Mouse (Mus musculus): ENCODE data around the gene Gm42906. TPM values are rescaled to one million over a fixed set of nuclear protein-coding genes. Genes with fewer than 3 reads are reported as not detected.

The Gm42906 gene
- total and polyA plus RNA-seq, 3 experiments: not detected

- TF ChIP-seq CHD2 (IDR thresholded peaks at IDR 0.05; ENCODE audit: low read length) (0 out of 2 replicates have a peak, but pooled peaks have one; percentile 9), USF1 (IDR thresholded peaks at IDR 0.05; ENCODE audit: low read depth, low read length) (peak; percentile 49)
Observed at GRCm38 (mm10) chr5:151135078-151135826, 292.7 kb downstream of the Gm42906 start (continued).

- Histone ChIP-seq H3K36me3 (replicated peaks in 1 of 2; ENCODE audit: control insufficient read depth in 1 of 2, insufficient read depth in 1 of 2, low read length in 1 of 2) (no peaks in the 10 kb centered on the region), H3K9me3 (replicated peaks; ENCODE audit: low read length) (peaks cover 6% of the 10 kb centered on the region), H3K4me1 (ENCODE audit: control insufficient read depth in 1 of 2, insufficient read depth in 2 of 2) (peaks cover 21 to 42% of the 10 kb centered on the region in 2 experiments), H3K79me2 (replicated peaks; ENCODE audit: control insufficient read depth, extremely low read depth, insufficient read depth, poor library complexity, severe bottlenecking) (no peaks in the 10 kb centered on the region), H3K4me2 (ENCODE audit: insufficient read depth, low read depth, poor library complexity, severe bottlenecking) (0 out of 2 replicates have a peak overlapping the region, but pooled peaks have one; percentile 75), H3K4me3 (replicated peaks in 1 of 3; ENCODE audit: low read depth in 2 of 3, low read length in 2 of 3, poor library complexity in 1 of 3) (no peak overlapping the region), H3K27me3 (replicated peaks) (no peaks in the 10 kb centered on the region), H3K27ac (ENCODE audit: insufficient read depth, low read depth) (peak overlapping the region; percentile 42; the same call in 1 of the 2 replicates), H3K9ac (ENCODE audit: insufficient read depth, low read depth) (no peak overlapping the region; the same call in 1 of the 2 replicates)
- no peak for DNase-seq (ENCODE audit: extremely low read depth)
- in situ Hi-C loops (cut with MboI; ENCODE audit: low pct_ligation_motif_present, low pct_unique_long_range_greater_than_20kb, low sequenced_read_pairs): no loop called here
- dilution Hi-C loops (cut with MboI; ENCODE audit: extremely low pct_ligation_motif_present, extremely low pct_unique_long_range_greater_than_20kb, low sequenced_read_pairs): no loop called here
- TF ChIP-seq NELFE (IDR thresholded peaks at IDR 0.05; ENCODE audit: low read depth, low read length) (no peak), MAFK (IDR thresholded peaks at IDR 0.05; ENCODE audit: insufficient replicate concordance, low read length) (peak; percentile 63; the same call in 1 of the 2 replicates)
Observed at GRCm38 (mm10) chr5:151134202-151134601, 293.8 kb downstream of the Gm42906 start.

- no peaks in the 10 kb centered on the region for H3K79me2 ChIP-seq (replicated peaks; ENCODE audit: control insufficient read depth, extremely low read depth, insufficient read depth, poor library complexity, severe bottlenecking)
- peaks cover 6% of the 10 kb centered on the region for H3K9me3 ChIP-seq (replicated peaks; ENCODE audit: low read length)
- dilution Hi-C loops (cut with MboI; ENCODE audit: extremely low pct_ligation_motif_present, extremely low pct_unique_long_range_greater_than_20kb, low sequenced_read_pairs) (no loop called here), in situ Hi-C loops (cut with MboI; ENCODE audit: low pct_ligation_motif_present, low pct_unique_long_range_greater_than_20kb, low sequenced_read_pairs) (no loop called here)
- peak overlapping the region; percentile 0; the same call in 1 of the 2 replicates for H3K27ac ChIP-seq (ENCODE audit: insufficient read depth, low read depth)
- DNase-seq (ENCODE audit: extremely low read depth): no peak
- TF ChIP-seq TCF12 (IDR thresholded peaks at IDR 0.05; ENCODE audit: low read depth, low read length) (peak; percentile 17; the same call in 1 of the 2 replicates), IRF4 (IDR thresholded peaks at IDR 0.05; ENCODE audit: low read depth, low read length) (no peak), ELF1 (IDR thresholded peaks at IDR 0.05; ENCODE audit: low read depth, low read length) (no peak), RCOR1 (conservative IDR thresholded peaks at IDR 0.05; ENCODE audit: low read depth, low read length) (no peak)
- peaks cover 21 to 42% of the 10 kb centered on the region in 2 experiments for H3K4me1 ChIP-seq (ENCODE audit: control insufficient read depth in 1 of 2, insufficient read depth in 2 of 2)
- no peak overlapping the region for H3K9ac ChIP-seq (ENCODE audit: insufficient read depth, low read depth)
- no peak overlapping the region for H3K4me2 ChIP-seq (ENCODE audit: insufficient read depth, low read depth, poor library complexity, severe bottlenecking)
- no peaks in the 10 kb centered on the region for H3K27me3 ChIP-seq (replicated peaks)
- H3K4me3 ChIP-seq (replicated peaks in 1 of 3; ENCODE audit: low read depth in 2 of 3, low read length in 2 of 3, poor library complexity in 1 of 3): no peak overlapping the region
- H3K36me3 ChIP-seq (replicated peaks in 1 of 2; ENCODE audit: control insufficient read depth in 1 of 2, insufficient read depth in 1 of 2, low read length in 1 of 2): no peaks in the 10 kb centered on the region
Observed at GRCm38 (mm10) chr5:151133744-151134143, 294.2 kb downstream of the Gm42906 start.

- in situ Hi-C loops (cut with MboI; ENCODE audit: low pct_ligation_motif_present, low pct_unique_long_range_greater_than_20kb, low sequenced_read_pairs) (loop anchor here (5.0 kb wide), 1 partner anchor 238 kb away; no protein-coding TSS in a partner anchor), dilution Hi-C loops (cut with MboI; ENCODE audit: extremely low pct_ligation_motif_present, extremely low pct_unique_long_range_greater_than_20kb, low sequenced_read_pairs) (no loop called here)
- Histone ChIP-seq H3K27me3 (replicated peaks) (no peaks in the 10 kb centered on the region), H3K9ac (ENCODE audit: insufficient read depth, low read depth) (no peak overlapping the region), H3K4me2 (ENCODE audit: insufficient read depth, low read depth, poor library complexity, severe bottlenecking) (no peak overlapping the region), H3K9me3 (replicated peaks; ENCODE audit: low read length) (no peaks in the 10 kb centered on the region), H3K4me3 (replicated peaks in 1 of 3; ENCODE audit: low read depth in 2 of 3, low read length in 2 of 3, poor library complexity in 1 of 3) (no peak overlapping the region), H3K79me2 (replicated peaks; ENCODE audit: control insufficient read depth, extremely low read depth, insufficient read depth, poor library complexity, severe bottlenecking) (peaks cover 21% of the 10 kb centered on the region), H3K4me1 (ENCODE audit: control insufficient read depth in 1 of 2, insufficient read depth in 2 of 2) (peaks cover 15 to 27% of the 10 kb centered on the region in 2 experiments), H3K27ac (ENCODE audit: insufficient read depth, low read depth) (no peak overlapping the region), H3K36me3 (replicated peaks in 1 of 2; ENCODE audit: control insufficient read depth in 1 of 2, insufficient read depth in 1 of 2, low read length in 1 of 2) (no peaks in the 10 kb centered on the region)
- TF ChIP-seq JUN (IDR thresholded peaks at IDR 0.05; ENCODE audit: insufficient read depth, low read depth, low read length): no peak
- no peak for DNase-seq (ENCODE audit: extremely low read depth)
Observed at GRCm38 (mm10) chr5:151129762-151130161, 298.2 kb downstream of the Gm42906 start.
